Mouse (Mus musculus) CD4-positive helper T cell, adult 2 months (primary cell): ENCODE data around the gene Elof1.

Experiments used
- DNase-seq: peaks from one replicate; pipeline ENCODE4 v3.0.0-alpha.2; 2012; ENCODE audit warnings: low read depth, missing footprints, low spot score

The Elof1 gene

DNA sequence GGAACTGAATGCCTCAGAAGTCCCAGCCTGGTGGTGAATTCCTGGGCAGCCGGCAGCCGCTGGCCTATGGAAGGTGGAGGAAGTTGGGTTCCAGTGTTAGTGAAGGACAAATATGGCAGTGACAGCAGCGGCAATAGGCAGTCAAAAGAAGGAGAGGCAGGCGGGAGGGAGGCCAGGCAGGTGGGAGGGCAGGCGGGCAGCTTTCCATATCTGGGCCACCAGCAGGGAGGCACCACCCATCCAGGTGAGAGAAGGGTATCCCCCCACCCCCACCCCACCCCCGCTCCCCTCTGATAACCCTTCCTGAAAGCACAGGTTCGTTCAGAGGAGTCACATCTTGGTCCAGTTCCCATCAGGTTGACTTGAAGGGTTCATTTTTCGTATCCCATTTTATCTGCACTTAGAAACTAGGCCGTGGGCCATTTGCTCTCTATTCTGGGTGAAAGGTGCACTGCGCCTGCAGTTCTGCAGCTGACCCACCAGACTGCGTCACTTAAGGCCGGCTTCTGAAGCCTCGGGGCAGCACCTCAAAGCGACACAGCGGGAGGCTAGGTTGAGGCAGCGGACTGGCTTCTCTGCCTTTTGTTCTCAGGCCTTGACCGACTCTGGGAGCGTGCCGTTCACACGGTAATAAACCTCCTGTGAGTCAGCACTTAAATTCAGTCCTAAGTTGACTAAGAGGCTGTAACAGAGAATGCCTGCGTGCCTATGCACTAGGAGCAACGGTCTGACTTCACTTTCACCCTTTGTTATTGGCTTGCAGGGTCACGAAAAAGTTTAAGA is 20.0 kb upstream of the Elof1 start:
- DNase-seq: no peak

DNA sequence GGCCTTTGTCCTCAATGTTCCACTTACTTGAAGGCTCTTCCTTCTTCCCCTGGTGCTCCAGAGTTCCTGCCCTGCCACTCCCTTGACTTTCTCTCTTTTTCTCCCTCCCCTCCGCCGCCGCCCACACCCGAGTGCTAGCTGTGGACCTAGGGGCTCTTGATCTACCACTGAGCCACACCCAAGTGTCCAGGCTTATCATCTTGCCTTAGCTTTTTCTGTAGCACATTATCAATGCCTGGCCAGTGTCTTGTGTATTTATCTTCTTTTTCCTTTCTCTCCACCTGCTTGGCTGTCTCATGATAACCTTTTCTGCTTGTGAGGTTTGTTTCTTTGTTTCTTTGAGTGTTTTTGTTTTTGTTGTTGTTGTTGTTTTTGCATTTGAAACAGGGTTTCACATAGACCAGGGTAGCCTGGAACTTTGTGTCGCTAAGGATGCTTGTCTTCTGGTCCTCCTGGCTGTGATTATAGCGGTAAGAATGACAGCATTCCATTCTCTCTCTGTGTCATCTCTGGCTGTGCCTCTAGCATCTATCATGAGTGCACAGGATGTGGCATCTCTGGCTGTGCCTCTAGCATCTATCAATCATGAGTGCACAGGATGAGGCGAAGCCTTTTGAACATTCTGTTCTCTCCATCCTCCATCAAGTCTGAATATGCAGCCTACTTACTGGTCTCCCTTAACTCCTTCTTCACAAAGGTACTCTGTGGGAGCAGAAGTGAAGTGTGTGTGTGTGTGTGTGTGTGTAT is 18.8 kb upstream of the Elof1 start, which contains the start of gene Acp5:
Gene Acp5, minus strand, starts transcription at position 68 of the 747 bp plus-strand sequence.
- peak; percentile 84 for DNase-seq

DNA sequence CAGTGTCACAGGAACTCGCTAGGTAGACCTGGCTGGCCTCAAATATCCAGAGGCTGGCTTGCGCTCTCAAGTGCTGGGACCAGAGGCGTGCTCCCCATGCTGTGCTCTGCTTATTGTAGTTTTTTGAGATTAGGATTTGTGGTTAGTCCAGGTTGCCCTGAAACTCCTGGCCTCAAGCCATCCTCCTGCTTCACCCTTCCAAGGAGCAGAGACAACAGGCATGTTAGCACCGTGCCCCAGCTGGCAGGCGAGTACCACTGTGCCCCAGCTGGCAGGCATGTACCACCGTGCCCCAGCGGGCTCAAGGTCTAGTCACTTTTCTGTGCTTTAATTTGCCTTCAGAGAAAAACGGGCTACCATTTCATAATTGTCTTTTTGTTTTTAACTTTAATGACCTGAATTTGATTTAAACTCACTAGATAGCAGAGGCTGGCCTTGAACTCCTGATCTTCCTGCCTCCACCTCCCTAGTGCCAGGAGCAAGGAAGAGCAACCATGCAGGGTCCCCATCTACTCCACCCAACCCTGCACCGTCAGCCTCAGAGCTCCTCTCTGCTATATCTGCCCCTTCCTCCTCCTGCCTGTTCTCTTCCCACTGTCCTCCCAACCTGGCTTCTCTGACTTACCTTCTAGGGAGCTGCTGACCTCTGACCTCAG is 18.1 kb upstream of the Elof1 start:
- DNase-seq: no peak

DNA sequence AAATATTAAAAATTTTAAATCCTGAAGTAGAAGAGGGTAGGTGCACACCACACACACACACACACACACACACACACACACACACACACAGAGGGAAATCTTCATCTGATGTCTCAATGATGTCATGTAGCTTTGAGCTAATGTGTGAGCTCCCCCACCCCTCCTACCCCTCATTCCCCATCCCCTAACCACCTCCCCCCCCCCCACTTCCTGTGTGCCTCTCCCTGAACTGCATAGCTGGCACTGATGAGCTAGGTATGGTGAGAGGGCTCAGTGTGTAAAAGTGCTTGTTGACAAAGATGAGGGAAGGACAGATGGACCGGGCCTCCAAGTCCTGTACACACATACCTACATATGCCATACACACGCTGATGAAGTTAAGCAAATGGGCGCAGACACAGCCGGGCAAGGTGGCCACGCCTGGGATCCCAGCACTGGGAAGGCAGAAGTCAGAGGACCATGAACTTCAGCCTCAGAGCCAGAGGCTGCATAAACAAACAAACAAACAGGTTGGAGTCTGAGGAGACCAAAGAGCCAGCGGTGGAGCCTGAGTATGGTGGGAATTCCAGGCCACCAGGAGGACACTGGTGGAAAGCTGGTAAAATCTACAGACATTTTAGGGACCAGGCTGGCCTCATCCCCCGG is 17.4 kb upstream of the Elof1 start:
- DNase-seq: peak; percentile 75

DNA sequence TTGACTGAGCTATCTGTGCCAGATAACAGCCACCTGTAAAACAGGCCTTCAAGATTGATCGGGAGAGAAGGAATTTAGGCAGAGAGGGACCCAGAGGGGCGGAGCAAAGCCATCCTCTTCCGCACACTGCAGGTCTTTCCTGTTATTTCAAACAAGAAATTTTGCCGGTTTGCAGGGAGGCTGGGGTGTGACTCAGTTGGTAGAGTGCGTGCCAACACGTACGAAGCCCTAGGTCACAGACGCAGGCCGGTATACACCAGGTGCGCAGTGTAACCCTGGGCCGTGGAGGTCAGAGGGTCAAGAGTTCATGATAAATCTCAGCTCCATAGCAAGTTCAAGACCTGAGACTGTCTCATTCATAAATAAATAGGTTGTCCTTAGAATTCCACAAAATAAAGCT is 15.2 kb upstream of the Elof1 start:
- peak; percentile 53 for DNase-seq

DNA sequence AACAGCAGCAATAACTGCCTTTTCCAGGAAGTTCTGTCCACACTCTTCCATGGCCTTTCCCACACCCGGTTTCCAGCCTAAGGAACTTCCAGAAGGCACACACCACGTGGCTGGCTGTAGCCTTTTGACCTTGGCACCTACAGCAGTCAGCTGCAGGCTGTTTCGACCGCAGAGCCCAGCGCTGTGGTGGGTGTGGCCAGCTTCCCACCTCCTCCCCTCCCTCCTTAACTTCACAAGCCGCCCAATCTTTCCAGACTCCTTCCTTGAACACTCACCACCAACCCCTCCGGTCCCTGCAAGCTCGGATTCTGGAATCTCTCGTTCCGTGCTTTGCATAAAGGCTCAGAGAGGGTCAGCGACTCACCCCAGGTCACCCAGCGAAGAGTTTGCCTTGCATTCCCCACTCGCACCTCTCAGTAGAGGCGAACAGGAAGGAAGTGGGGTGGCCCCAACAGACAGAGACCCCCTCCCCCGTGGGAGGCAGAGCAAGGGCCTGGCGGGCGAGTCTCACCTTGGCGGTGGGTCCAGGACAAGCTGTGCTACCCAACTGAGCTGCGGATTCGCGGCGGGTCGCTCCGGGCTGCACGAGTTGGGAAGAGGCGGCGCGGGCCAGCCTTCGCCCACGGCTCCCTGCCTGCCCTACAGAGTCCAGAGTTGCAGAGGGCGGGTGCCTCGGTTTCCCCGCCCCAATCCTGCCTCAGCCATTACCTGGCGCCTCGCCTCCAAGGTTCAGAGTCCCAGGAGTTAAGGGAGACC is 14.4 kb upstream of the Elof1 start:
- DNase-seq: peak; percentile 66

DNA sequence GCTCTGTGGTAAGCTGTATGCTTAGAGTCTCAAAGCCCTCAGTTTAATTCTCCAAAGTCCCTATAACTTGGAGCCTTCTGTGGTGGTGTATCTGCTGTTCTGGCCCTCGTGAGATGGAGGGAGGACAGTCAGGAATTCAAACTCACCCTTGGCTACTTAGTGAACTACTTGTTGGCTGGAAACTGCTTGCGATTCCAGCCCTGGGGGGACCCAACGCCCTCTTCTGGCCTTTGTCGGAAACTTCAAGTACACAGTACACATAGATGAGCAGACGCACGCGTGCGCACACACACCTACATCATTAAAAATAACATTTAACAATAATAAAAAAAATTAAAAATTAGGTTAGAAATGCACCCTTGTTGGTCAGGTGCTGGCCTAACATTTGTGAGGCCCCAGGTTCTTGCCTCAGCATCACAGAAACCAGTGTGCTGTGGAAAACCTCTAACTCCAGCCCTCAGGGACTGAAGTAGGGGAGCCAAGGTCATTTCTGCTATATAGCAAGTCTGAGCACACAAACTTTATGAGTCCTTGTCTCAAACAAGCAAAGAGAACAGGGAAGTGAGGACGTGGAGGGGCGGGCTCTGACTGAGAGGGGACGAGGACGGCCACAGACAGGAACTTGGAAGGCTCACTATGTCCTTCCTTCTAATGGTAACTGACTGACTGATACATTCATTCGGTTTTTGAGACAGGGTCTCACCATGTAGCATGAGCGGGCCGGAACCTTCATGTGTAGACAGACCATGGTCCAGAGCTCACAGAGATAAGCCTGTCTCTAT is 8.5 kb upstream of the Elof1 start:
- no peak for DNase-seq

DNA sequence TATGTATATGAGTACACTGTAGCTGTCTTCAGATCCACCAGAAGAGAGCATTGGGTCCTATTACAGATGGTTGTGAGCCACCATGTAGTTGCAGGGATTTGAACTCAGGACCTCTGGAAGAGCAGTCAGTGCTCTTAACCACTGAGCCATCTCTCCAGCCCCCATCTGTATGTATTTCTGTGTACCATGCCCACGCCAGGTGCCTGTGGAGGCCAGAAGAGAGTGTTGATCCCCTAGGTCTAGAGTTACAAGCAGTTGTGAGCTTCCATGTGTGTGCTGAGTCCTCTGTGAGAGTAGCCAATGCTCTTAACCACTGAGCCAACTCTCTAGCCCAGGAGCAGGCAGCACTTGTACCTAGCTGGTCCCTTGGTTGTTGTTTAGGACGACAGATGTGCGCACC is 7.2 kb upstream of the Elof1 start:
- no peak for DNase-seq

DNA sequence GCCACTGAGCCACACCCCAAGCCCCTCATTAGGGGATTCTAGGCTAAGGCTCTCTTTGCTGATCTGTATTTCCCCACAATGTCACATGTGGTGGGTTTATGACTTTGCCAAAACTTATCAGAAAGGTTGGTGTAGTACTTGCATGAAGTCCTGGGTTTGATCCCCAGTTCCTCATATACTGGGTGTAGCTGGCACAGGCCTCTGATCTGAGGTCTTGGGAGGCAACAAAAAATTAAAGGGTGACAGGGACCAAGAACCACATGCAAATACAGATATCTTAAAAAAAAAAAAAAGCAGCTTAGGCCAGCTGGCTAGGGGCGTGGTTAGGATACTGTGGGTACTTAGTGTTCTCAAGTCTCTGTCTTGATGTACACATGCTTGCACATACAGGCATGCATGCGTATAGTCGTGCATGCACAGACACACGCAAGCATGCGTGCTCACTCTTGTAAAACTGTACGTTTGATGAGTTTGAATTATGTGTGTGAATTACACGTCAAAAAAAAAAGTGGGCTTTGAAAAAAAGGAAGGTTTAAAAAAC is 6.2 kb upstream of the Elof1 start:
- peak; percentile 41 for DNase-seq

DNA sequence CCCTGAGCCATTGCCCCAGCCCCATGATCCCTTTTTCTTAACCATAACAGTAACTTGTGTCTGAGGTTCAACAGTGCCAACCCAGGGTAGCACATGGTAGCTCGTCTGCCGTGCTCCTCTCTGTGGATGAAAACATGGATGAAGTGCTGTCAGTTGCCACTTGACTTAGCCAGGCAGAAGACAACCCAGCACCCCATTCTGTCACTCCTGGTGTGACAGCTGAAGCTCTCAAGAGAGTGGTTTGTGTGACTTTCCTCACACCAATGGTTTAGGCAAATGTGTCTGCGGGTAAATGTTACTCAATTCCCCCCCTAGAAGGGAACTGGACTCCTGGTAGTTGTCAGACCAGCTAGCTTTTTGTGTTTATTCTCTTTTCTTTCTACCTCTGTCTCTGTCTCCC is 5.0 kb upstream of the Elof1 start:
- DNase-seq: no peak

DNA sequence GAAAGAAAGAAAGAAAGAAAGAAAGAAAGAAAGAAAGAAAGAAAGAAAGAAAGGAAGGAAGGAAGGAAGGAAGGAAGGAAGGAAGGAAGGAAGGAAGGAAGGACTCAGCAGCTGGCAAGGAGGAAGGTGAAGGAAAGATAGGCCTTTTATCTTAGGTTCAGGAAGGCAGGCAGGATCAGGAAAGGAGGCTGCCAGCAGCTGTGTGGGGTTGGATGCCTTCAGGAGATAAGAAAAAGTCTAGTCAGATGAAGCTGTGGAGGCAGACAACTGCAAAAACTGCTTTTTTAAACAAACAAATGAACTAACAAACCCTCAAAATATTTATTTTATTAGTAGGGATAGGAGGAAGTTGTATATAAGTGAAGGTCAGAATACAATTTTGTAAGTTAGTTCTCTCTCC is 4.6 kb upstream of the Elof1 start:
- no peak for DNase-seq

DNA sequence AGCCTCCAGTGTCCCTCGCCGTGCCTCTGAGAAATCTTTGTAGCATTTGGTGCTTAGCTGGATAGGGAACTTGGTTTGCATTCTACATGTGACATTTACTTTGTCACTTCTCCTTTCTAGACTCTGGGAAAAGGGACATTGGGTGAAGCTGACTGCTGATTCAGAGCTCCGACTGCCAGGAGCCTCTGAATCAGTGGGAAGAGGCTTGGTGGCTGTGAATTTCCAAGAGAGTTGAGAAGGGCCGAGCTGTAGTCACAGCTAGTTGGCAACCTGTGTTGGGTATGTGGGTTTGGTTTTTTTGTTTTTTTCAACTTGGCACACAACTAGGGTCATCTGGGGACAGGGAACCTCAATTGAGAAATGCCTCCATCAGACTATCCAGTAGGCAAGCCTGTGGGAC is 2.6 kb upstream of the Elof1 start:
- DNase-seq: no peak

DNA sequence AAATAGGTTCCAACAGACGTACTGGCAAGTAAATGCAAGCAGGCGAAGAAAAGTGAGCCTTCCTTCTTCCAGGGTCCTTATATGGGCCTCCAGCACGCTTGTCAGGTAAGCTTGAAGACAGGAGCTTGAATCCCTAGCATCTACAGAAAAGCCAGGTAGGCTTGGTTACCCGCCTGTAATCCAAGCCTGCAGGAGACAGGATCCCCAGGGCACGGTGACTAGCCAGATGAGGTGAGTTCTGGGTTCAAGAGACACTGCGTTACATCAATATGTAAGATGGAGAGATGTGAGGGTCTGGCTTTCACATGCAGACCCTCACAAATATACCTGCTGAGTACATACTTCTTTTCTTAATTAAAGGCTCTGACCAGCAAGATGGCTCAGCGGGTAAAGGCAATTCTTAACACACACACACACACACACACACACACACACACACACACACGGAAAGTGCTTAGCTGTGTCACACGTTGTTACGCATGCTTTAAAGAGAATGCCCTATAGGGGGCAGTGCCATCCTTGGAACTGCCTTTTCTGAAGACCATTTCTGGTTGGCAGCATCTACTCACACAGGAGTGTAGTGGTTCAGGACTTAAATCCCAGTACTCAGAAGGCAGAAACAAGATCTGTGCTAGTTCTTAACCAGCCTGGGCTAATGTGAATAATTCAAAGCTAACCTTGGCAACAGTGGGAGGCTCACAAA is 933 bp upstream of the Elof1 start:
- DNase-seq: peak; percentile 91

DNA sequence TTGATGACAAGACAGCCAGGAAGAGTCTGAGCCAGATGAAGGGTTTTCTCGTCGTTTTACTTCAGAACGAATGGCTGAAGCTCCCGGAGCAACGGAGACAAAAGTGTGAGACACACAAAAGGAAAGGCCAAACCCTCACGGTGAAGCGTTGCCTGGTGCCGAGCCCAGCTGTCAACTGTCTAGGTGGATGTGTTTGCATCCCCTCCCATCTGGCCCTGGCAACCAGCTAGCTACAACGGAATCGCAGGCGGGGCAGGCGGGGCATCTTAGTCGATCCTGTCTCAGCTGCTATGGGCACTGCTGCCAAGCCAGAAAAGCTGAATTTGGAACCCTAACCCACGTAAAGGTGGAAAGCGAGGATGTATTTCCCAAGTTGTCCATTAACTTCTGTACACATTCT is 886 bp downstream of the Elof1 start:
- no peak for DNase-seq

DNA sequence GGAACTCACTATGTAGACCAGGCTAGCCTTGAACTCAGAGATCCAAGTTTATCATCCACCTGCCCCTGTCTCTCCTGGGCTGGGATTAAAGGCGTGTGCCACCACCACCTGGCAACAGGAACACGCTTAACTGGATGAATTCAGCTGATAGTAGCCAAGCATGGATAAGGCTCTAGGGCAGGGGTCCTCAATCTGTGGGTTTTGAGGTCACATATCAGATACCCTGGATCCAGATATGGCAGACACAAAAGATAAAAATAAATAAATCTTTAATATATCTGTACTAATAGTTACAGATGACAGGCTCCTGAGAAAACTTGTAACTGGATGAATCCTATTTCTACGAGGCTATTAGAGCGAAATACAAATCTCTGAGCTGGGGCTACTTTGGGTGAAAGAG is 1.3 kb downstream of the Elof1 start:
- no peak for DNase-seq

DNA sequence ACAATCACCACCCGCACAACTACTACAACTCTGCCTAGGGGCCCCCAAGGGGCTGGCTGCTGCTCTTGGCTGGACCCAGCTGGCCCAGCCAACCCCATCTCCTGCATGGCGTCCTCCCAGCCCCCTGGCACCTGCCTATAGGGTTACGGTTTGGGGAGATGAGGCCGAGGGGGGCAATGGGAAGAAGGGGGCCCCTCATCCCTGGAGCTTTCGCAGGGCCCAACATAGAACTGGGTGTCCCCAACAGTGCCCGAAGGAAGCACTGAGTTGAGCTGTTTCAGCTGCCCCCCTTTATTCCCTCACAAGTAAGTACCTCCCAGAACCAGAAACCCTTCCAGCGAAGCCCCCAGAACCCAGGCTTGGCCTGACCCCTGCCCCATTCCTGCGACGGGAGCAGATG is 8.8 kb downstream of the Elof1 start:
- no peak for DNase-seq

DNA sequence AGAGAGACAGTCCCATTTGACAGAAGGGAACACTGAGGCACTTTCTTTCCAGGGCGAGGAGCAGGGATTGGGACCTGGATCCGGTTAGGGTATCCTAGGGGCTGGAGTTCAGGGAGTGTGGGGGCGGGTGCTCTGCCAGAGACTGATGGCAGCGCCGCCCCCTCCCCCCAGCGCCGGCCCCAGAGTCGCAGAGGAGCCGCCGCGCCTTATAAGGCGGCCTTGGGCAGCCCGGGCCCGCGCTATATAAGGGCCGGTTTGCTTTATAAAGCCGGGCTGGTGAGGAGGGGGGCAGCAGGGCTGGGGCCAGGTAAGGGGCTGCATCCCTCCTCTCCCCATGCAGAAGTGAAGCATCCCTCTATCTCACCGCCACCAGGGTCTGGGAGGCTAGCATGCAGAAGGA is 17.1 kb downstream of the Elof1 start:
- no peak for DNase-seq

DNA sequence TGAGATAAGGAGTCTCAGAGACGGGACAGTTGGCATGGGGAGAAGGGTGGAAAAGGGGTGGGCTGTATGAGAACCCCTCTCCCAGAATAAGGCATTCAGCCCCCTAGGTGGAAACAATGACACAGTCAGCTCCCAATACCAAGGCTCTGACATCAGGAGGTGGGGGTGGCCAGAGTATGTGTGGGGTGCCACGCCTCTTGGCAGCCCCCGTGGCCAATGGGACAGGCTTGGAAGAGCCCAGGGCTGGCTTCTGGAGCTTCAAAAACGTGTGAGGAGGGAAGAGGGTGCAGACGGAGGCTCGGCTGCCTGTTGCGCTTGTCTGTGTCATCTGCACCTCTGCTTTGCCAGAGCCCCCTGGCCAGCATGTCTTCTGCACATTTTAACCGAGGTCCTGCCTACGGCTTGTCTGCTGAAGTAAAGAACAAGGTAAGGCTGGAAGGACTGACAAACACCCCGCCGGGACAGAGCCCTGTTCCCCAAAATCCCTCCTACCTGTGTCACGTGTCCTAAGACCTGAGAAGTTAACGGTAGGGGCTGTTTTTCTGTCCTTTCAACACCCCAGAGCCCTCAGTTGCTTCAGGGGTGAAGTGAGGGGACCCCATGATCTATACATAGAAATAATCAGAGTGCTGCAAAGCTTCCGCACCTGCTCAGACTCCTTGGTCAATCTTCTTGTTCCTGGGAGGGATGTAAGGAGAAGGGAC is 17.8 kb downstream of the Elof1 start, which contains the start of gene Cnn1:
Gene Cnn1, plus strand, starts transcription at position 224 of the 704 bp plus-strand sequence.
- no peak for DNase-seq

DNA sequence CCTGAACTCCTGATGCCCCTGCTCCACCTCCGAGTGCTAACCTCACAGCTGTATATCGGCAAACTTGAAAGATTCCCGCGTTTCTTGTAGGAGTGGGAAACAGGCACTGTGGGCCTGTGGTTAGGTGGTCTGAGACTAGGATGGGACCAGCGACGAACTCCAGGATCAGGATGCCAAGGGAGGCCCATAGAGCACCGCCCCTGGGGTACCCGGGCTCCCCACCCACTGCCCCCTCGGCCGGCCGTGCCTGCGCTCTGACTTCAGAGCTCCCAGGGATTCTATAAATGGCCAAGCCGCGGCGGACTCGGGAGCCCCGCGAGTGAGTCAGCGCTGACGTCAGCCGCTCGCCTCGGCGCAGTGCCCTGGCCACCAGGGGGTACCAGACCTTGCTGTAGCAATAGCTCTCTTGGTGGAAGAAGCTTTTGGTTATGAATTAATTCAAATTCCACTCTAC is 21.1 kb downstream of the Elof1 start:
- DNase-seq: peak; percentile 85
